Mouse (Mus musculus): ENCODE results near the gene Cabp7.
"Not testable (repeated sequence)": the region's sequence is repeated elsewhere in the genome, so short reads cannot be mapped to it uniquely, and the experiment has no call there.

The Cabp7 gene

DNA sequence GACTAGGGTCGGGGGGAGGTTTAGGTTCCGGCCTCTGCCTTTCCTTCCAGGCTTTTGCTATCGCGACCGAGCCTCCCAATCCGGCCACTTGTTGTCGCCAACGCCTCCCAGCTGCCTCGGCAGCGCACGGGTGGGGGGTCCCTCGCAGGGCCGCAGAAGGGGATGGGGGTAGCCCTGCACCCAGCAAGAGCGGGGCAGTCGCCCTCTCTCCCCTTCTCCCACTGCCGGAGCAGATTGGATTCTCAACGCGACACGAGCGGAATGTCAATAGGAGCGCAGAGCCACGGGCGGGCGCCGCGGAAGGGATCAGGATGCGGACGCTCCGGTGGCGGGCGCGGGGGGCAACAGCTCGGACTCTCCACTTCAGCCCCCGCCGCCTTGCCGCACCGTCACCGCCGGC, 609 bp downstream of the Cabp7 start:
- DNase-seq, result no peak

GRCm38 (mm10) chr11:4744691-4745090, 1.9 kb downstream of the Cabp7 start:
- no peak for DNase-seq

- no peak for DNase-seq
These were observed 5.8 kb downstream of the Cabp7 start for GRCm38 (mm10) chr11:4740785-4741184.

DNA sequence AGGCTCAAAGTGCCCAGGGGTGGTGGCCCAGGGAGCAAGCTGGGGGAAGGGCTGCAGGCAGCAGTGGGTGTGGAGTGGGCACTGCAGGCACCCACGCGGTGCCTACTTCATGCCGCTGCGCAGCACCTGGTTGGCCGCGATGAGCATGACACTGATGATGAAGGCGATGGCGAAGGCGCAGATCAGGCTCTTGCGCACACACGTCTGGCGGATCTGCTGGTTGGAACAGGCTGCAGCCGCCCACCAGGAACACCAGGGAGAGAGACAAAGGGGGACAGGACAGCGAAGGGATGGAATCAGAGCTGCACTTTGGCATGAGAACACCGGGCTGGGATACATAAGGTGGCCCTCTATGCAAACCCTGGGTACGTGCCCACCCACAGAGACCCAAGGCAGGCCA, 7.9 kb downstream of the Cabp7 start:
- DNase-seq, result no peak

GRCm38 (mm10) chr11:4737682-4738081, 8.9 kb downstream of the Cabp7 start:
- DNase-seq, result no peak

DNA sequence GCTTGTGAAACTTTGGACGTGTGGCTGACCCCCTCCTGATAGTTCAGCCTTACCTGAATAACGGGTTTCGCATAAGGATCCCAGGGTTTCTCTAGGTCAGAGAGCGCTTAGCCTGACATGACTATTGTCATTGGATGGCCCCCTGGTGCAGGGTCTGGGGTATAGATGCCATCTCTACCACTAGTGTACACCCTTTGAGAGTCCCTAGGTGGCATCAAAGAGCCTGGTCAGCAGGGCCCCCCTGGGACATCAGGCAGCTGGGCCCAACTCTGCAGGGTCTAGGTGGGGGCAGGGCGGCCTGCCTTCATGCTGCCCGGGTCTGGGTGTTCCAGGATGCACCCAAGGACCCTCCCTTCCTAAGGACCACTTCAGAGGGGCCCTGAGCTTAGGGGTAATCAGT, 10.2 kb downstream of the Cabp7 start:
- no peak for DNase-seq

- no peak for DNase-seq
These were observed 12.4 kb downstream of the Cabp7 start for GRCm38 (mm10) chr11:4734179-4734578.

DNA sequence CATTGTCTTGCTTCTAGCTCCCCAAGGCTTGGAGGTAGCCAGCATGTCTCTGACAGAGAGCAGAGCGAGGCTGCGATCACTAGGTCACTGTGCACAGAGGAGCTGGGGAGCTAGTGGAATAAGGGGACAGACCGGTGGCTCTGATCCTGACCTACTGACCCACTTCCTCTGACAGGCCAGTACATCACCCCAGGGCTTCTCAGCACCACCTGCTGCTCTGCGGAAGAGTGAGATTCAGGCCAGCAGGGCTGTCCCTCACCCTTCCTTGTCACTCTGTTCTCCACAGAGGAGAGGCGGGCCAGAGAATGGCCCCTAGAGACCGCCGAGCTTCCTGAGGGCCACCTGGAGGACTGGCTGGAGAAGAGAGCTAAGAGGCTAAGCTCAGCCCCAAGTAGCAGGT, 14.8 kb downstream of the Cabp7 start:
- no peak for DNase-seq

DNA sequence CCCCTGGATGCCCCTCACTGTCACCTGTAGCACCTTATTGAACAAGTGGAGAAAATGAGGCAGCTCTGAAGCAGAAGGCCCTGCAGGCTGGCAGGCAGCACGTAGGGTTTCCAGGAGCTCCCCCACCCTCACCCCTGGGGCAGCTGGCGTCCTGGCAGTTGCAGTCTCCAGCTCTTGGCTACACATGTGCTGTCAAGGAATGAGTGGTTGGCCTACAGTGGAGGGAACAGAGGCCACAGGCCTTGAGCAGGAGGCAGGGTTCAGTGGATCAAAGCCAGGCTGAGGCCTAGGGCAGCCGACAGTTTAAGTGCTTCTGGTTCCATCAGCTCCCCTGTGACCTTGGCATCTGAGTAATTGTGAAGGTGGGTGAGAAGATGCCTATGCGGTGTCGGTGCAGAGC, 15.7 kb downstream of the Cabp7 start:
- no peak for DNase-seq

DNA sequence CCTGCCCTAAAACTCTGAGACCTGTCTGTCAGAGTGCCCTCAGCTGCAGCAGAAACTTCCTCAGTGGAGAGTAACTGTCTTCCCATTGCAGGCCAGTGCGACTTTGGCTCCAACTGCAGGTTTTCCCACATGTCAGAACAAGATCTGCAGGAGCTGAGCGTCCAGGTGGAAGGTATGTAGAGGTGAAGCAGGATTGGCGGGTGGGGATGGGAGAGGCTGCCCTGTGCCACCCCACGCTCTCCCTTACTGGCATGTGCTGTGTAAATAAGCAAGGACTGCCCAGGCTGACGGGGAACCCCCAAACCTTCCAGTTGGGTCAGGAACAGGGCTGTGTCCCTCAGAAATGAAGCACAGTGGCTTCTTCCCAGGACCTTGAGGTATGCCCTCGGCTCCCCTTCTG, 16.5 kb downstream of the Cabp7 start:
- DNase-seq, result no peak

GRCm38 (mm10) chr11:4729603-4730002, 17.0 kb downstream of the Cabp7 start:
- DNase-seq, result no peak

GRCm38 (mm10) chr11:4721728-4722127, 24.9 kb downstream of the Cabp7 start:
- no peak for DNase-seq

DNA sequence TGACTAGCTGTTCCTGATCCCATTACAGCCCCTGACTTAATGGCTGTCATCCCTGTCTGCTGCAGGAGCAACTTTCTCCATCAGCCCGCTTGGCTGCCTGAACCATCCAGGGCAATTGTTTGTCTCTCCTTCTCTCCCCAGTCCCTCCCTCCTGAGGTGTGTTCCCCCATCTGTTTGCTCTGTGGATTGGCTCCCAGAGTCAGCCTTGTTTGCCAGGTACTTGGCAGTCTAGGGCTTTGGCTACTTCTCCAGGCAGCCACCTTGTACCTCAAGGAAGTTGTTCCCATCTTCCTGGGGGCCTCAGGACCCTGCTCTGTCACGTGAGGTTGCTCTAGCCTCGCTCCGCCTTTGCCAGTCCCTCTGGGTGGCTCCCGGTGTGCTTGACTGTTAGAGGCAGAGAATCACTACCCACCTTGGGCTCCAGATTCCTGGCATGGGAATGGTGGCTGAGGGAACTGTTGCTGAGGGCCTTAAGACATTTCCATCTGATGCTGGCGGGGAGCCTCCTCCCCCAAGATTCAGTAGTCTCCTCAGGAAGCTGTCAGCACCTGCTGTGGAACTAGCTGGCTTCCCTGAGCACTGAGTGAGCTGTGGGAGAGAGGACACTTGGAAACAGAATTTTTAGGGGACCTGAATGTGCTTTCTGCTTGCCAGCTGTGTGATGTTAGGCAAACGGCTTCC, 25.5 kb downstream of the Cabp7 start:
- DNase-seq, result no peak

DNA sequence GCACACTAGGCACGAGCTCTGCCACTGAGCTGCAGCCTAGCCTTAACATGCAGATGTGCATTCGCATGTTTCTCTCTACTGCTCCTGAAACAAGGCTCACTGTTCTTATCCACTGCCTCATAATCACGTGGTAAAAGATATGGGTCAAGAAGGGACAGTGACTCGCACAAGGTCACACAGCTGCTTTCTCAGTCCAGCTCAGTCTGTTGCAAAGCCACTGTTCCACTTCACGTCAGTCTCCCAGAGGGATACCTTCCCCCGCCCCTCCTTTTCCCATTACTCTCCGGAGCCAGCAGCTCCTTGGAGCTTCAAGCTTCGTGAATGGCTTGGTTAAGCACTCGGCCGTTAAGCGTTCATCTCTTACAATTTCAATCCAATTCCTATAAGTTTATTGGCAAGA, 26.2 kb downstream of the Cabp7 start:
- DNase-seq, result no peak

GRCm38 (mm10) chr11:4719961-4720360, 26.6 kb downstream of the Cabp7 start:
- no peak for DNase-seq

DNA sequence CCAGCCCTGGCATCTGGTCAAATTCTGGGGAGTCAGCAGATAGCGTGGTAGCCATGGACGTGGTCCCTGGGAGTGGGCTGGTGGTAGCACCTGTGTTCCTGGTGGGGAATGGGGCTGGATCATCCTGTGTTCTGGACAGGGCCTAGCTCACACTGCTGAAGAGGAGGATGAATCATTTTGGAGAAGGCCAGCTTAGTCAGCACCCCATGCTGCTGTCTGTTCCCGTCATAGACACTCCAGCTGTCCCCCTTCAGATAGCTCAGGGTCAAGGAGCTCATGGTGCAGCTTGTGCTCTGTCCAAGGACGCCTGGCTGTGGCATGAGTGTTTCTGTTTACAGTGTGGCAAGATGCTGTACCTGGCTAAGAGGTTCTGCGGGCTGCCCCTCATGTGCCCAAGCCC, 28.0 kb downstream of the Cabp7 start:
- DNase-seq, result no peak

DNA sequence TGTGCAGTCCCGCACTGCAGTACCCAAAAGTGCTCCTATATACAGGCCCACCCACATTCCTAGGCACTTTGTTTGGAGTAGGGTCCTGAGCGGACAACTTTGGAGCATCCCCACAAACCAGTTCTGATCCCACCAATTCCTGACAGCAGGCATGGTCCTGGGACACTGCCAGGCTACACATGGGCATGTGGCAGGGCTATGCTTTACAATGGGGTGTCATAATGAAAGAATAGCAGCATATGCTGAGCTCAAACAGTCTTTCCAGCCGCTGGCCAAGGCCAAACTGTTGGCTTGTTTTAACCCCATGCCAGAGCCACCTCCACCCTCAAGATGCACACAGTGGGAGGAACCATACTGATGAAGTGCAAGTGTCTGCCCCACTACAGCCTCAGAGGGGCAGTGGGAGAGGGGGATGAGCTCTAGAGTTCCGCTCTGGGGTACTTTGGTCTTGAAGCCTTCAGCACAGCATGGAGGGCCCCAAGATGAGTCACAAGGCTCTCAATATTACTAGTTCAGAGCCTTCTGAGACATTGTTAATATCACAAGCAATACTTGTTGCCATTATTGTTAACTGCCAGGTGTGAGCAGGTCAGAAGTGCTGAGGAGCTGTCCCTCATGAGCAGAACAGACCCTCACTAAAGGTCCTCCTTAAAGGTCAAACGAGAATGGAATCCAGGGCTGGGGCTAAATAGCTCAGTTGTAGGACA, 29.9 kb downstream of the Cabp7 start:
- DNase-seq, result no peak

DNA sequence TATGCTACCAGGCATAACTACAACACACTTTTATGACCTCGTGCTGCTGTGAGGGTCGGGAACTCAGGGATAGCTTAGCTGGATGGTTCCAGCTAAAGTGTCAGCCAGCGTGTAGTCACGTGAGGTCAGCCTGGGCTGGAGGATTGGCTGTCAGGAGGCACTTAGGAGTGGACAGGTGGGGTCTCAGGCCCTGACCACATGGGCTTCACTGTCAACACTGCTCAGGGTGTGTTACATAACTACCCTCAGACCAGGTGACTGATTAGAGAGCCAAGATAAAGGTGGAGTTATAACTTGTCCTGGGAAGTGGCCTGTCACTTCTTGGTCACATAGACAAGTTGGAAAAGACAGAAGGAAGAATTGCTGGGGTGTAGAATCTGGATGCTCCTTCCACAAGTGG, 31.0 kb downstream of the Cabp7 start:
- DNase-seq, result no peak

- DNase-seq, result no peak
These were observed 31.9 kb downstream of the Cabp7 start for GRCm38 (mm10) chr11:4714727-4715126.

GRCm38 (mm10) chr11:4712822-4713221, 33.8 kb downstream of the Cabp7 start:
- no peak for DNase-seq

- not testable (repeated sequence) for DNase-seq
These were observed 36.4 kb downstream of the Cabp7 start for GRCm38 (mm10) chr11:4710188-4710587.

- no peak for DNase-seq
These were observed 41.4 kb downstream of the Cabp7 start for GRCm38 (mm10) chr11:4705178-4705577.

GRCm38 (mm10) chr11:4704072-4704964, 42.3 kb downstream of the Cabp7 start, which contains the start of the genes Uqcr10 and Zmat5:
Gene Uqcr10 (minus strand): TSS chr11:4704342.
Gene Zmat5 (plus strand): TSS chr11:4704678.
- DNase-seq, result peak; percentile 82 to 91

DNA sequence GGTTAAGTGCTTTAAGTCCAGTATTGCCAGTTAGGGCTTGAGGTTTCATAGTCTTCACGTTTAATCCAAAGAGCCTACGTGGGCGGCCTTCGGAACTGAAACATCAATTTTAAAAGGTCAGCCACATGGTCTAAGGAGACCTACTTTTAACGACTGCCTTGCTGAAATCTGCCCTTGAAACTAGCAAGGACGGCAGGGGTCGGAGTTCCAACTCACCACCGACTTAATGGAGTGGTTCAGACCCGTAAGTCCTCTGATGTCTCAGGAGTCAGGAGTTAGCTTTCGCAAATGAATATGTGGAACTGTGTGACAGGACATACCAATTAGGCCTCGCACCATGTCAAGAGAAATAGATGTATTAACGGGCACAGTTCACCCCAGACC, 42.9 kb downstream of the Cabp7 start:
- DNase-seq, result no peak
